Mouse (Mus musculus) stomach, postnatal 0 days (tissue): ENCODE results near the gene Kcnj4.

Source experiments
- CTCF ChIP-seq: IDR thresholded peaks from 2 replicates; pipeline ENCODE4 v1.5.1; 2016; ENCODE audit warnings: antibody characterized with exemption, low read depth, mild to moderate bottlenecking, moderate library complexity
- EP300 ChIP-seq: optimal IDR thresholded peaks from 2 replicates; pipeline ENCODE3; 2016; ENCODE audit warnings: antibody characterized with exemption

DNA sequence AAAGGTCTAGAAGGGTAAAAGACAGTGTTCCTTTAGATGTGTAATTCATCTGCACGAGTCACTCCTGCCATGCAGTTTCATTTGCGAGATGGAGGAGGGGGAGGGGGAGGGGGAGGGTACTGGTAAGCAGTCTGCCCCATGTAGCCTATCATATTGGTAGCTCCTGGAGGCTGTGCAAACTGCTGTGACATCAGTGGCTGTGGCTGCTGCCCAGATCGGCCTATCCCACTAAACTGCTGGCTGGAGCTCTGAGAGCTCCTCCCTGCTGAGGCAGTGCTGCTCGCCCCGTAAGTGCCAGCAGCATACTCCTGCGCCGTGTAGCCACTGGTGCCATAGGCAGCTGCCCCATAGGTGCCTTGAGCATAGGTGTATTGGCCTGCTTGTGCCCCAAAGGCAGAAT lies 24.9 kb upstream of the Kcnj4 start:
- TF ChIP-seq CTCF (no peak), EP300 (no peak)
